In the genomic region with DNA sequence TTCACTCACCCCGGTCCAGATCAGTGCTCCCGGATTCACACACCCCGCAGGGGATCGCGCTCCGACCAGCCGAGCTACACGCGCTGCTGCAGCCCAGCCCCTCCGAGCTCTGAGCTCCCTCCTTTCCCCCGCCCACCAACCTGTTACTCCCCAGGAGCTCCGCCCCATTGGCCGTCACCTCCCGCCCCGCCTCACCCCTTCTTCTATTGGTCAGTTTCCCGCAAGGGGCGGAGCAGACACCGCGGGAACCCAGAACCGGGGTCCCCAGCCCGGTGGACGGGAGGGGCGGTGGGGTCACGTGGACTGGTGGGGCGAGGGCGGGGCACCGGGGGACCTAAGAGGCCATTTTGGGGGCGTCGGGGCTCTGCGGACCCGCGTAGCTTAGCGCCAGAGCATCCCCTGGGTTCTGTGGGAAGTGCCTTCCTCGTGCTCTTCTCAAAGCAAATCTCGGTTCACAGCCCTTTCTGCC, we compare ENCODE assay signal across 8 mouse cellular contexts. TPM values are rescaled to one million over a fixed set of nuclear protein-coding genes. Genes with fewer than 3 reads are reported as not detected.
DNase-seq lines count a peak whose midpoint lies in the region; ATAC-seq lines count a peak whose summit lies in the region.

TSS of gene Cgn (minus strand) at position 126 of the 469 bp plus-strand sequence.

- peak within 1 kb of the TSS; percentile 77 for H3K4me2 ChIP-seq in hindbrain, embryonic 11.5 days (replicated peaks; ENCODE audit: low read depth, low read length)
- H3K4me2 ChIP-seq in lung, embryonic 16.5 days (ENCODE audit: low read depth, low read length), result peak within 1 kb of the TSS; percentile 85

- peak; percentile 88 for DNase-seq in MEL-GATA-1-ER (ENCODE audit: extremely low read depth, low read depth)
- peak; percentile 96 for DNase-seq in cerebellum, adult 9-10 months
- peak; percentile 79 to 93 for DNase-seq in frontal cortex, adult 2 months (ENCODE audit: extremely low spot score in 1 of 2, low spot score in 1 of 2)
- peak; percentile 97 for DNase-seq in hindbrain, embryonic 11.5 days (ENCODE audit: low spot score)
- peak; percentile 93 for DNase-seq in layer of hippocampus, adult 9-11 months
- peak; percentile 77 for DNase-seq in ovary, postnatal 10 days (ENCODE audit: low spot score)
- peak; percentile 90 for DNase-seq in thymus, postnatal 0 days (ENCODE audit: low spot score)

- H3K9ac ChIP-seq in hindbrain, embryonic 11.5 days (ENCODE audit: low read depth, low read length), result peak within 1 kb of the TSS; percentile 55
- H3K9ac ChIP-seq in lung, embryonic 16.5 days (ENCODE audit: low read length), result peak within 1 kb of the TSS; percentile 67

- peak within 1 kb of the TSS; percentile 45 for H3K4me3 ChIP-seq in hindbrain, embryonic 11.5 days (ENCODE audit: low read depth, low read length)
- H3K4me3 ChIP-seq in lung, embryonic 16.5 days (ENCODE audit: low read length), result peak within 1 kb of the TSS; percentile 53

- H3K27ac ChIP-seq in hindbrain, embryonic 11.5 days (ENCODE audit: low read depth, low read length), result peak within 1 kb of the TSS; percentile 51
- H3K27ac ChIP-seq in lung, embryonic 16.5 days (ENCODE audit: low read length), result peak within 1 kb of the TSS; percentile 60

- H3K36me3 ChIP-seq in hindbrain, embryonic 11.5 days (ENCODE audit: control insufficient read depth, insufficient read depth, low read length), result no peaks in the 10 kb centered on the region
- H3K36me3 ChIP-seq in lung, embryonic 16.5 days (ENCODE audit: control insufficient read depth, insufficient read depth, low read length), result no peaks in the 10 kb centered on the region

- H3K4me1 ChIP-seq in hindbrain, embryonic 11.5 days (replicated peaks; ENCODE audit: control insufficient read depth, insufficient read depth, low read length), result no peaks in the 10 kb centered on the region; the same call in 1 of the 2 replicates
- H3K4me1 ChIP-seq in lung, embryonic 16.5 days (replicated peaks; ENCODE audit: control insufficient read depth, insufficient read depth, low read length), result 0 out of 2 replicates have a peak, but pooled peaks cover 3% of the 10 kb centered on the region

- no peaks in the 10 kb centered on the region for H3K9me3 ChIP-seq in hindbrain, embryonic 11.5 days (ENCODE audit: control insufficient read depth, low read length)
- H3K9me3 ChIP-seq in lung, embryonic 16.5 days (ENCODE audit: control insufficient read depth, low read length), result no peaks in the 10 kb centered on the region

- H3K27me3 ChIP-seq in hindbrain, embryonic 11.5 days (ENCODE audit: control insufficient read depth, insufficient read depth, low read length), result no peaks in the 10 kb centered on the region
- peaks cover 8% of the 10 kb centered on the region for H3K27me3 ChIP-seq in lung, embryonic 16.5 days (ENCODE audit: control insufficient read depth, insufficient read depth, low read depth, low read length)

- ATAC-seq in hindbrain, embryonic 11.5 days (ENCODE audit: low FRiP score), result peak; percentile 96
- peak; percentile 92 for ATAC-seq in lung, embryonic 16.5 days (ENCODE audit: low read depth)

- under 1% methylated on average over 32 of the region's 35 CpGs for WGBS in hindbrain, embryonic 11.5 days
- under 1% methylated on average over 34 of the region's 35 CpGs for WGBS in lung, embryonic 16.5 days

RNA-seq across cellular contexts. Expression of gene Cgn, which starts in this region (rescaled TPM):
- 2.6 and 3.7 TPM in 2 replicates for polyA plus RNA-seq in frontal cortex, adult 2 months (2012; rRNA removed)
- 2.7 and 3.5 TPM in 2 replicates for polyA plus RNA-seq in hindbrain, embryonic 11.5 days (2014; fragmentation: Nextera tagmentation; extraction: Ambion mirVana)
- 33.6 and 37.7 TPM in 2 replicates for polyA plus RNA-seq in lung, embryonic 16.5 days (2015; fragmentation: Nextera tagmentation; extraction: Ambion mirVana)
- 1.9 and 2.5 TPM in 2 replicates for polyA plus RNA-seq in thymus, postnatal 0 days (2015; fragmentation: Nextera tagmentation; extraction: Ambion mirVana)

Comparison
In these comparisons a context has a peak if more than half of its experiments do, and no peak if none do; other contexts are left out.
1. Peak in every context shown above with its lines: DNase-seq, ATAC-seq, H3K4me3 ChIP-seq and H3K27ac ChIP-seq.